Mouse (Mus musculus): ENCODE results near the gene Amigo2.

- no peak for TF ChIP-seq CTCF (IDR thresholded peaks at IDR 0.05; ENCODE audit: low read depth)
- no peak for TF ChIP-seq EP300 (IDR thresholded peaks at IDR 0.05; ENCODE audit: low read depth)
Measured at GRCm38 (mm10) chr15:97271985-97272697, 25.1 kb upstream of the Amigo2 start.

Data from liver, postnatal 0 days (tissue).